Mouse (Mus musculus) ES-Bruce4 (cell line): ENCODE measurements around the gene Ifna9. TPM values are rescaled to one million over a fixed set of nuclear protein-coding genes. Genes with fewer than 3 reads are reported as not detected.
"Not testable (repeated sequence)": the region's sequence is repeated elsewhere in the genome, so short reads cannot be mapped to it uniquely, and the experiment has no call there.

Source experiments
- H3K27ac ChIP-seq: 2 replicates; pipeline ENCODE4 v1.5.1; 2012; ENCODE audit warnings: low read length, inconsistent platforms; ENCODE audit not compliant: insufficient read depth
- H3K27me3 ChIP-seq: 2 replicates; pipeline ENCODE4 v1.6.1; 2012; ENCODE audit warnings: mild to moderate bottlenecking, low read length, inconsistent platforms; ENCODE audit not compliant: control insufficient read depth, poor library complexity, insufficient read depth, severe bottlenecking
- H3K36me3 ChIP-seq: 2 replicates; pipeline ENCODE4 v1.6.1; 2012; ENCODE audit warnings: inconsistent platforms, mild to moderate bottlenecking, low read length, moderate library complexity; ENCODE audit not compliant: control insufficient read depth, poor library complexity, insufficient read depth, severe bottlenecking
- H3K4me1 ChIP-seq: one replicate; pipeline ENCODE4 v1.8.1; 2011; ENCODE audit warnings: low read length; ENCODE audit not compliant: control insufficient read depth, insufficient read depth
- H3K4me3 ChIP-seq: 2 replicates; pipeline ENCODE4 v1.5.1; 2011; ENCODE audit warnings: low read depth, mild to moderate bottlenecking, low read length
- H3K9ac ChIP-seq: 2 replicates; pipeline ENCODE4 v1.6.1; 2012; ENCODE audit warnings: low read depth, mild to moderate bottlenecking, inconsistent platforms; ENCODE audit not compliant: poor library complexity, severe bottlenecking
- H3K9me3 ChIP-seq: replicated peaks from 2 replicates; pipeline ENCODE4 v1.6.1; 2012; ENCODE audit warnings: mild to moderate bottlenecking, low read length, inconsistent platforms; ENCODE audit not compliant: control insufficient read depth, poor library complexity, insufficient read depth, severe bottlenecking
- CTCF ChIP-seq: IDR thresholded peaks from one replicate; pipeline ENCODE4 v1.8.1; 2011; ENCODE audit warnings: low read depth, low read length
- EP300 ChIP-seq: IDR thresholded peaks from 2 replicates; pipeline ENCODE4 v1.6.1; 2011; ENCODE audit warnings: low read depth, low read length; ENCODE audit not compliant: insufficient read depth
- POLR2A ChIP-seq: IDR thresholded peaks from one replicate; pipeline ENCODE4 v1.8.1; 2011; ENCODE audit warnings: low read length; ENCODE audit not compliant: insufficient read depth
- polyA plus RNA-seq: library from polyadenylated mRNA; stranded (reverse); fragments of >200 nt; gene quantifications from 2 replicates; pipeline ENCODE4 v1.2.4, GENCODE M21; 2011; ENCODE audit warnings: low read depth; ENCODE audit not compliant: missing spikeins, insufficient read depth, insufficient read length

Gene Ifna9
- polyA plus RNA-seq, 1 experiment, result not detected

DNA sequence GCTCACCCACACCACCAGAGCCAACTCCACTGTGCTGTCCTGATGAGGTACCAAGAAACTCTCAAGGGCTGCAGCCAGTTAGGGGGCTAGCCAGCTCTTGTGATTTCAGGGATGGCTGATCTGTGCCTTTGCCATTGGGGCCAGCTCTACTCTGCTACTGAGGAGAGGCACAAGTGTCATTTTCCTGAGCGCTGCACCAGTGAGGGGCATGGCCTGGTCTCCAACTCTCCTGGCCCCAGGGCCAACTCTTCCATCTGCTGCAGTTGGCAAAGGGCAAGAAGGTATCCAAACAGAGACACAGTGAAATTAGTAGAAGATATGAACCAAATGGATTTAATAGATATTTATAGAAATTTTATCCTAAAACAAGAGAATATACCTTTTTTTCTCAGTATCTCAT is 30.4 kb downstream of the Ifna9 start:
- Histone ChIP-seq H3K36me3 (no peaks in the 10 kb centered on the region), H3K27ac (no peak overlapping the region), H3K4me3 (no peak overlapping the region), H3K9ac (no peak overlapping the region), H3K9me3 (no peaks in the 10 kb centered on the region; the same call in 1 of the 2 replicates), H3K4me1 (no peaks in the 10 kb centered on the region), H3K27me3 (no peaks in the 10 kb centered on the region)
- TF ChIP-seq POLR2A (no peak), CTCF (no peak), EP300 (no peak)

DNA sequence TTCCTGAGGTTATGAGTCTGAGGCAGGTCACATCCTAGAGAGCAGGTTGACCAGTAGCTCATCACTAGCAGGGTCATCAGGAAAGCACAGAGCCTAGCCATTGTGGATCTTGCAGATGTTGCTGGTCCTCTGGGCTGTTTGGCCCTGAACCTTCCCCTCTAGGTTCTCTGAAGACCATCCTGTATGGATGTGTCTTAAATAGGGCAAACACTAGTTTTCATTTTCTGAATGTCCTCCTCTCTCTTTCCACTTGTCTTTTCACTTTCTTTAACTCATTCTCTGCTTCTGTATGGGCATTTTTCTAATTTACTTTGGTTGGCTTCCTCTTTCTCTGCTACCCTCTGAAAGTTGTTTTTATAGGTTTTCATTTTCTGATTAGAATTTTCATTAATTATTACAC is 34.0 kb downstream of the Ifna9 start, which contains the start of gene Ifna15:
Ifna15 (minus strand) TSS at position 101 of the 400 bp plus-strand sequence.
- H3K27me3 ChIP-seq, H3K36me3 ChIP-seq, H3K4me3 ChIP-seq, H3K9ac ChIP-seq, H3K9me3 ChIP-seq, H3K27ac ChIP-seq, H3K4me1 ChIP-seq: not testable (repeated sequence)

DNA sequence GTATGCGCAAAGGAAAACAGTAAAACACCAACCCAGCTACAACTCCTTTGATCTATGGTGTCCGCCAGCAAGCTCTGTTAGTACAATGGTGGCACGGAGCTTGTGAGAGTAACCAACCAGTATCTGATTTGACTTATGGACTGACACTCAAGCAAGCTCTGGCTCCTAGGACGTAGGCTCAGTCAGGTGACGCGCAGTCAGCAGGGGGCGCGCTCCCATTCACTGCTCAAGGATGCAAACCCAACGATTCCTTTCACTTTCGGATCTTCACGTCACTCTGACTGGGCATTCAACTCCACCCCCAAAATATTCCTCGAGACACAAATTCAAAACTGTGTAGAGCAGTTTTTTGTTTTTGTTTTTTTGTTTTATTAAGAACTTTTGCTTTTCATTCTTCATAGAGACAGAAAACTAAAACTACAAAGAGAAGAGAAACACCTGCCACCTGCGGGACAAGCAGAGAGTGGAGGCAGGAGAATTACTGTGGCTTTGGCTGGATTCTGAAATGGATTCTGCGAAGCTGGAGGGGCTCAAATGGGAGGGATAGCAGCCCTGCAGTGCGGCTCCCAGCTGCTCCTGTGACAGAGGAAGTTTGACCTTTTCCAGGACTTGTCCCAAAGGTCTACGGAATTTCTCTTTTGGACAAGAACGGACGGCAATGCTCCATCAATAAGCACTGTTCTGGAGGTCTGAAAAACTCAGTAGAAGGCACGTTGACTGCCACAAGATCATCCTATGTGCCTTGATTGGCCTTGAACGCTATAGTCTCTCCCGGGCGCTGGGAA is 41.8 kb downstream of the Ifna9 start:
- Histone ChIP-seq H3K27me3 (no peaks in the 10 kb centered on the region), H3K4me3 (no peak overlapping the region), H3K9ac (no peak overlapping the region), H3K4me1 (no peaks in the 10 kb centered on the region), H3K36me3 (no peaks in the 10 kb centered on the region), H3K9me3 (no peaks in the 10 kb centered on the region), H3K27ac (no peak overlapping the region)
- TF ChIP-seq CTCF (peak; percentile 90), EP300 (0 out of 2 replicates have a peak, but pooled peaks have one; percentile 12), POLR2A (no peak)

DNA sequence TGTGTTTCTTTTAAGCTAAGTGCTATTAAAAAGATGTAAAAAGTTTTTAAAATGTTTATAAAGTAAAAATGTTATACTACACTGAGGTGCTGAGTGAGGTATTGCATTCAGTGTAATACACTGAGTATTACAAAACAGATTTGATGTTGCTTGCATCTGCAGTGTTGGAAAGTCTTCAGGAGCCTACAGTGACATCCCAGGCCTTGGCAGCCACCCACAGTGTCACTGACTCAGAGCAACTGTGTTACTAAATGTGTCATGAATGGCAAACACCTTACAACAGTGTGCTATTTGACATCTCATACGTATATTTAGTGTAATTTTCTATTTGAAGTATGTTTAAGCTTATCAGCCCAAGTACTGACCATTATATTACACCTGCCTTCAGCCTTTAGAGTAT is 44.2 kb downstream of the Ifna9 start:
- no peak for TF ChIP-seq POLR2A
- H3K9ac ChIP-seq, result no peak overlapping the region
- no peaks in the 10 kb centered on the region for H3K9me3 ChIP-seq
- H3K4me3 ChIP-seq, result no peak overlapping the region
- H3K27me3 ChIP-seq, result no peaks in the 10 kb centered on the region
- no peaks in the 10 kb centered on the region for H3K36me3 ChIP-seq
- no peaks in the 10 kb centered on the region for H3K4me1 ChIP-seq
- H3K27ac ChIP-seq, result no peak overlapping the region

DNA sequence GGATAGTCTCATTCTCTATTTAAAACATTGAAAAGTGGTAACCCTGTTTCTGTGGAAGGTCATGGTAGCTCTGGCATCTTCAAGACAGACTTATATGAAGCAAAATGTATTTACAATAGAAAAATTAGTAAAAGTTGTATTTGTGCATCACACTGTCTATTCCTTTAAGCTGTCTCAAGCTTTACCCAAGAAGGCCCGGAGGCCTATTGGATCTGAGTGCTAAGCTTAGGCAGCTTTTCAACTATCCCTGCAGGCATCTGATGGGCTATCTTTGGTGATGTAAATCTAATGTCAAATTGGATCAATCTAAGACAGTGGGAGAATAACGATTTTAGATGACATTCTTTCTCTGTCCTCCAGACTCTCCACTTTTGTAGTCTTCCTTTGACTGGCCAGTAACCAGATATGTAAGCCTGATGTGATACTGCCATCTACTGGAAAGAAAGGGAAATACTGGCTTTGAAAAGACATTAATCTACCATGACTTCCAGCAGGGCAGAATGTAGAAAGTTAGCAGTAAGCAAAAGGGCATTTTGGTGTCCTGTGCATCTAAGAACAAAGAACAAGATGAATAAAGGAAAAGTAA is 48.4 kb downstream of the Ifna9 start:
- no peak overlapping the region for H3K4me3 ChIP-seq
- H3K27ac ChIP-seq, result no peak overlapping the region
- no peaks in the 10 kb centered on the region for H3K9me3 ChIP-seq
- H3K27me3 ChIP-seq, result no peaks in the 10 kb centered on the region
- H3K36me3 ChIP-seq, result no peaks in the 10 kb centered on the region
- H3K9ac ChIP-seq, result no peak overlapping the region
- peak; percentile 12 for TF ChIP-seq CTCF
- TF ChIP-seq POLR2A, result no peak
- H3K4me1 ChIP-seq, result no peaks in the 10 kb centered on the region

Other genes starting within 250 kb of the Ifna9 start
- 2.3 and 3.0 TPM in 2 replicates for gene Hacd4, start 153.5 kb downstream of the Ifna9 start, polyA plus RNA-seq
- gene Ifnb1, start 69.6 kb downstream of the Ifna9 start, polyA plus RNA-seq, result not detected in 2 replicates
- gene Ifna15, start 34.1 kb downstream of the Ifna9 start, polyA plus RNA-seq, result not detected in 2 replicates
- gene Ifna14, start 20.6 kb downstream of the Ifna9 start, polyA plus RNA-seq, result not detected in 2 replicates
- gene Ifna12, start 11.0 kb upstream of the Ifna9 start, polyA plus RNA-seq, result not detected in 2 replicates
- gene C87499, start 42.0 kb upstream of the Ifna9 start, polyA plus RNA-seq, result not detected in 2 replicates
- not detected in 2 replicates for gene Ifna13, start 52.1 kb upstream of the Ifna9 start, polyA plus RNA-seq
- not detected in 2 replicates for gene Ifna16, start 84.5 kb upstream of the Ifna9 start, polyA plus RNA-seq
- not detected in 2 replicates for gene Ifna2, start 91.5 kb upstream of the Ifna9 start, polyA plus RNA-seq
- gene Ifnab, start 99.0 kb upstream of the Ifna9 start, polyA plus RNA-seq, result not detected in 2 replicates
- gene Gm26566, start 129.4 kb upstream of the Ifna9 start, polyA plus RNA-seq, result not detected in 2 replicates
- 79.5 and 83.1 TPM in 2 replicates for gene Klhl9, start 130.1 kb upstream of the Ifna9 start, polyA plus RNA-seq
- gene Gm13271, start 162.5 kb upstream of the Ifna9 start, polyA plus RNA-seq, result not detected in 2 replicates
- not detected in 2 replicates for gene Gm13283, start 167.7 kb upstream of the Ifna9 start, polyA plus RNA-seq
- not detected in 2 replicates for gene Gm13290, start 181.4 kb upstream of the Ifna9 start, polyA plus RNA-seq
- not detected in 2 replicates for gene Gm13289, start 184.5 kb upstream of the Ifna9 start, polyA plus RNA-seq
- gene Gm13272, start 187.5 kb upstream of the Ifna9 start, polyA plus RNA-seq, result not detected in 2 replicates
- gene Ifnz, start 189.7 kb upstream of the Ifna9 start, polyA plus RNA-seq, result not detected in 2 replicates
- gene Gm13276, start 193.3 kb upstream of the Ifna9 start, polyA plus RNA-seq, result not detected in 2 replicates
- gene Gm13277, start 196.2 kb upstream of the Ifna9 start, polyA plus RNA-seq, result not detected in 2 replicates
- gene Gm13278, start 199.2 kb upstream of the Ifna9 start, polyA plus RNA-seq, result not detected in 2 replicates
- gene Gm13275, start 202.1 kb upstream of the Ifna9 start, polyA plus RNA-seq, result not detected in 2 replicates
- not detected in 2 replicates for gene Gm13279, start 205.0 kb upstream of the Ifna9 start, polyA plus RNA-seq
- gene Gm13285, start 207.3 kb upstream of the Ifna9 start, polyA plus RNA-seq, result not detected in 2 replicates
- not detected in 2 replicates for gene Gm13287, start 210.9 kb upstream of the Ifna9 start, polyA plus RNA-seq
- gene Gm13288, start 213.1 kb upstream of the Ifna9 start, polyA plus RNA-seq, result not detected in 2 replicates
- not detected in 2 replicates for gene Ifna7, start 223.8 kb upstream of the Ifna9 start, polyA plus RNA-seq
- not detected in 2 replicates for gene Ifna11, start 227.6 kb upstream of the Ifna9 start, polyA plus RNA-seq
- not detected in 2 replicates for gene Ifna6, start 235.0 kb upstream of the Ifna9 start, polyA plus RNA-seq
- gene Ifna5, start 243.1 kb upstream of the Ifna9 start, polyA plus RNA-seq, result not detected in 2 replicates
- not detected in 2 replicates for gene Ifna4, start 249.5 kb upstream of the Ifna9 start, polyA plus RNA-seq